Mouse (Mus musculus): Measurements from ENCODE around the gene D330045A20Rik. TPM values are rescaled to one million over a fixed set of nuclear protein-coding genes. Genes with fewer than 3 reads are reported as not detected.

Gene D330045A20Rik
- polyA plus RNA-seq, 1 experiment from 2014 or later: 0.97 TPM

DNA sequence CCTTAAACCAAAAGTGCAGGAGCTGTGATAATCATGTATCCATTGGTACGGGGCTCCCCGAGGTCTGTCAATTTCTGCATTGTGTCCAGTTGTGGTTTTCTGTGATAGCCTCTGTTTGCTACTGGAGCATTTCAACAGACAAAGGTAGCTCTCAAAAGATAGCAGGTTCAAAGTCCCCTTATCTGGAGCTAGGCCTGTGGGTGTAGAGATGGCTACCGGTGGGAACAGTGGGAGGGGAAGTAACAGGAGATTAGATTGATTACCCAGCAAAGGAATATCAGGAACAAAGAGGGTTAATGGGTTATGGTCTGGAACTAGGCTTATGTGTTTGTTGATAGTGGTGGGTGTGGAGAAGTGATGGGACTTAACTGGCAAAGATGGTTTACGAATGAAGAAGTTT, 46.8 kb downstream of the D330045A20Rik start:
- no peak overlapping the region for H3K9ac ChIP-seq
- no peak for ATAC-seq (ENCODE audit: insufficient number of reproducible peaks, insufficient read depth, low FRiP score, low TSS enrichment, low read depth)
- no peak overlapping the region for H3K4me2 ChIP-seq
- H3K27me3 ChIP-seq: 0 out of 2 replicates have a peak, but pooled peaks cover 3% of the 10 kb centered on the region
- H3K27ac ChIP-seq: no peak overlapping the region
- no peaks in the 10 kb centered on the region for H3K9me3 ChIP-seq
- WGBS: 89% methylated on average over 4 of the region's 4 CpGs
- H3K36me3 ChIP-seq: no peaks in the 10 kb centered on the region
- no peaks in the 10 kb centered on the region for H3K4me1 ChIP-seq
- no peak overlapping the region for H3K4me3 ChIP-seq

DNA sequence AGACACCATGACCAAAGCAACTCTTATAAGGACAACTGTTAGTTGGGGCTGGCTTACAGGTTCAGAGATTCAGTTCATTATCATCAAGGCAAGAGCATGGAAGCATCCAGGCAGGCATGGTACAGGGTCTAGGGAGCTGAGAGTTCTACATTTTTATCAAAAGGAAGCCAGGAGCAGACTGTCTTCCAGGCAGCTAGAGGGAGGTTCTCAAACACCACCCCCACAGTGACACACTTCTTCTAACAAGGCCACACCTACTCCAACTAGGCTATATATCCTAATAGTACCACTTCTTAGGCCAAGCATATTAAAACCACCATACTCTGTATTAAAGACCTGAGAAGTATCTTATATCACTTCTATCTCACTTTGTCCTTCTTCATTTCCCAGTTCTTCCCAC, 49.5 kb downstream of the D330045A20Rik start:
- Histone ChIP-seq H3K4me1 (no peaks in the 10 kb centered on the region), H3K4me2 (no peak overlapping the region), H3K27ac (no peak overlapping the region), H3K9ac (no peak overlapping the region), H3K4me3 (no peak overlapping the region), H3K36me3 (no peaks in the 10 kb centered on the region), H3K9me3 (no peaks in the 10 kb centered on the region), H3K27me3 (peaks cover 7% of the 10 kb centered on the region; the same call in 1 of the 2 replicates)
- ATAC-seq (ENCODE audit: insufficient number of reproducible peaks, insufficient read depth, low FRiP score, low TSS enrichment, low read depth): no peak

DNA sequence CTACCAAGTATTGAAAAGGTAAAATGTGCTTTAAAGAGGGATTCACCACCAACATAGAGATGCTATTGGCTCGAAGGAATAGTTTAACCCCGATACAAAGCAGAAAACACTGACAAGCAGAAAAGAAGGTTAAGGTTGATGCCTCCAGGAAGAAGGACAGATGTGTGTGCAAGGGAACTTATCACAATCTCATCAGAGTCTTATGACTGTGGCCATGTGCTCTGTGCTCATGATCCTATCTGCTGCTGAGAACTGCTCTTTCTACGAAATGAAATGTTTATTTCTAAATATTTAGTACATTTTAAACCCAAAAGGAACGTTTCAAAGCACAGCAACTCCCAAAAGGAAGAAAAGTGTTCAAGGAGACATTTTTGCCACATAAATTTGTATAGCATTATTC, 52.1 kb downstream of the D330045A20Rik start:
- no peak overlapping the region for H3K9ac ChIP-seq
- H3K4me2 ChIP-seq: no peak overlapping the region
- H3K9me3 ChIP-seq: no peaks in the 10 kb centered on the region
- no peak overlapping the region for H3K27ac ChIP-seq
- H3K4me1 ChIP-seq: no peaks in the 10 kb centered on the region
- ATAC-seq (ENCODE audit: insufficient number of reproducible peaks, insufficient read depth, low FRiP score, low TSS enrichment, low read depth): no peak
- no peaks in the 10 kb centered on the region for H3K36me3 ChIP-seq
- H3K27me3 ChIP-seq: peaks cover 7% of the 10 kb centered on the region
- 77% methylated on average over 4 of the region's 4 CpGs for WGBS
- no peak overlapping the region for H3K4me3 ChIP-seq

DNA sequence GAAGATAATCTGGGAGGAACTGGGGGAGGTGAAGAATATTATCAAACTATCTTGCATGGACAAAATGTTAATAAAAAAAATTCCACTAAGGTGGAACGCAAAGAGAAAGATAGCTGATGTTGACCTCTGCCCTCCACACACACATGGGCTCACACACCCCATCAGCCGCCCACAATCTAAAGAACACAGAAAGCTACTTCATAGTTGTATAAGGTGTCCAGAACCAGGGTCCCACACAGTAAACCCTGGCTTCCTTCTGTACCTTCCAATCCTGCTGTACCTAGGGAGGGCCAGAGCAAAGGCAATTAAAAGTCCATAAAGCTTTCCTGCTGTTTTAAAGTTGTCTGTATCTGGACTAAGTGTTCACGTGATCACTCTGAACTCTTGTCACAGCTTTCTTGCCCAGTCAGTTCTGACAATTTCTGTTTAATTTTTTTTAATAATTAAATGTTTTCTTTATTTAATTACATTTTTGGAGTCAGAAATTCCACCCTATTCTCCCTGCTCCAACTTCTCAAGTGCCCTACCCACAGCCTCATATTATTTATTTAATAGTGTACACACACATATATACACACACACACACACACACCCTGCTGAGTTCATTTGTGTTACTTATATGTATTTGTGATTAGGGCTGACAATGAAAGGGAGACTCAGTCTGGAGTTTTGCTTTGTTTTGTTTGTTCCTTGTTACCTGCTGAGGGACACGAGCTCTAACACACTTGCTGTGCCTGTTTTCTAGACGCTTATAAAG, 57.7 kb downstream of the D330045A20Rik start:
- no peak for ATAC-seq (ENCODE audit: insufficient number of reproducible peaks, insufficient read depth, low FRiP score, low TSS enrichment, low read depth)
- H3K27me3 ChIP-seq: peaks cover 7% of the 10 kb centered on the region
- no peaks in the 10 kb centered on the region for H3K4me1 ChIP-seq
- WGBS: 78% methylated on average over 5 of the region's 5 CpGs
- no peak overlapping the region for H3K4me2 ChIP-seq
- H3K4me3 ChIP-seq: no peak overlapping the region
- no peak overlapping the region for H3K9ac ChIP-seq
- H3K36me3 ChIP-seq: no peaks in the 10 kb centered on the region
- no peak overlapping the region for H3K27ac ChIP-seq
- no peaks in the 10 kb centered on the region for H3K9me3 ChIP-seq

DNA sequence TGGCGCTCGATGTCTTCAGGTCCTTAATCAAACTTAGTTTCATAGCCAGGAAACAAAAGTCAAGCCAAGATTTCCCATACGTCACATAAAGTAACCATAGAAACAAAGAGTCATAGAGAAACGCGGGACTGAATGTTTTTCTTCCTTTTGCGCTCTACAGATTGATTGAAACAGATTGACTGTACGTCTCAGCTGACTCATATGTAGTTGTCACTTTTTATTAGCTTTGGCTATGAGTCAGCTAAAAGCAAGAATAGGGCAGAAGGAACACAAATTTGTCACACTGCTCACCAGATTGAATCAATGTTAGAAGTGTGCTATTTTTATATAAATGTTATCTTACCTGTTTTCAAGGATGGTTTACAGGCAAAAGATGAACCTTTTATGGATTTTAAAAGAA, 63.6 kb downstream of the D330045A20Rik start:
- Histone ChIP-seq H3K27me3 (peaks cover 6% of the 10 kb centered on the region; the same call in 1 of the 2 replicates), H3K4me1 (no peaks in the 10 kb centered on the region)
- no peak for ATAC-seq (ENCODE audit: insufficient number of reproducible peaks, insufficient read depth, low FRiP score, low TSS enrichment, low read depth)

DNA sequence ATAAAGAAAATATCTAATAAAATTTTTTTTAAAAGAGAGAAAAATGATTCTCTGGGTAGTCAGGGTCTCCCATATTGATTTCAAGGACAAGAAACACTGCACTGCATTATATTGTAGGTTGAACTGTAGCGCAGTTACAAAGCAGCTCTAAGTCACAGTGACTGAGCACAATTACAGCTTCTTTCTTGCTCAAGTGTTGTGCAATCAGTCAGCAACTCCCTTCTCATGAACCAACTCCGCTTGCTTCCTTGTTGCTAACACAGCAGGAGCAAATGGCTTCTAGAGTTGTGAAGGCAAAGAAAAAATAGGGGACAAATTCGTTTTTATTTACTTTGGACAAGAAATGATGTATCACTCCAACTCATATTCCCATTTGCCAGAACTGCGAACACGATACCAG, 70.3 kb downstream of the D330045A20Rik start:
- Histone ChIP-seq H3K27me3 (peaks cover 14% of the 10 kb centered on the region), H3K4me1 (no peaks in the 10 kb centered on the region), H3K36me3 (no peaks in the 10 kb centered on the region), H3K9ac (no peak overlapping the region), H3K4me2 (no peak overlapping the region), H3K9me3 (no peaks in the 10 kb centered on the region), H3K4me3 (no peak overlapping the region), H3K27ac (no peak overlapping the region)
- WGBS: 76% methylated on average over 5 of the region's 5 CpGs
- ATAC-seq (ENCODE audit: insufficient number of reproducible peaks, insufficient read depth, low FRiP score, low TSS enrichment, low read depth): no peak

More for the DNA sequence above, 63.6 kb downstream of the D330045A20Rik start:
- Histone ChIP-seq H3K9me3 (no peaks in the 10 kb centered on the region), H3K36me3 (no peaks in the 10 kb centered on the region), H3K4me3 (no peak overlapping the region), H3K9ac (no peak overlapping the region), H3K4me2 (no peak overlapping the region), H3K27ac (no peak overlapping the region)
- 80% methylated on average over 7 of the region's 7 CpGs for WGBS

DNA sequence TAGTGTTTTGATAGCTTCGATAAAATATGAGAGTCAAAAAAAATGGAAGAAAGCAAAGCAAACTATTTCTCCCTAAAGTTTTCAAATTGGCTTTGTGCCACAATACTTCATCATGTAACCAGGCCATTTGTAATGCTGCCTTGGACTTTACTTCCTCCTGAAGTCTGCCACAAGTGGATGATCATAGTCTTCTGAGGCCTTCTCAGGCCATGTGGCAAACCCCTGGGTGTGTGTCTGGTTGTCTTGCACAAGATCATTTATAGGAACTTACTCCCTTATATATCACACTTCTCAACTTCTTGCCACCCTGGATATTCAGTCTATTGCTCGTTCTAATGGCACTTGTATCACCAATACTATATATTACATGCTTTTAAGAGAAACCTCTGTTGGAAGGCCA, 71.9 kb downstream of the D330045A20Rik start:
- Histone ChIP-seq H3K9ac (no peak overlapping the region), H3K27ac (no peak overlapping the region), H3K27me3 (peaks cover 9% of the 10 kb centered on the region), H3K36me3 (no peaks in the 10 kb centered on the region), H3K4me2 (no peak overlapping the region), H3K4me1 (no peaks in the 10 kb centered on the region), H3K9me3 (no peaks in the 10 kb centered on the region), H3K4me3 (no peak overlapping the region)
- no peak for ATAC-seq (ENCODE audit: insufficient number of reproducible peaks, insufficient read depth, low FRiP score, low TSS enrichment, low read depth)
- WGBS: 74% methylated on average over 2 of the region's 2 CpGs

DNA sequence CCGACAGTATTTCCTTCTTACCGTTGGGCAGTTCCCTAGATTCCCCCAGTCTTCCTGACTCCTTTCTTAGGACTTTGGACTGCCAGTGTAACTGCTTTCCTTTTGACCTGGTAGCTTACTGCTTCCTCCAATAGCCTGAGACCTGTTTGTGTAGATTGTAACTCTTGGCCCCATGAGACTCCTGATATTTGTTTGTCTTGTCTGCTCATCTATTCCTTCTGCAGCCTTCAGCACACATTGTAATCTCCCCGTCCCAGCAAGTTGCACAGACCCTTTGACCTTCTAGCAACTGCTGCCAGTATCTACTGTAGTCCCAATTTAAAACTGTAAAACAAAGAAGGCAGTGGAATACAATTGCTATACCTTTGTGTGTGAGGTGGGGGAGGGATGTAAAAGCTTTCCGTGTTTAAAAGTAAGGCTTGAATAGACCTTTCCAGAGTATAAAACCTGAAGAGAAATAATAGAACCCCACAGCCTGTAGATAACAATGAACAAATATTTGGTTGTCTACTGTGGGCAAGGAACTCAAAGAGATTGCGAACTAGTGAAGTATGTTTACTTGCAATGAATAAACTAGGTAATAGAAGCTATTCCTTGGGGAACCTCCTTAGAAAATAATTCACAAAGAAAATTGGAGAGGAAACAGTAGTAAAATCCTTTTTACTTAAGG, 82.2 kb downstream of the D330045A20Rik start:
- no peak overlapping the region for H3K27ac ChIP-seq
- WGBS: 75% methylated on average over 5 of the region's 5 CpGs
- no peak overlapping the region for H3K4me3 ChIP-seq
- H3K4me1 ChIP-seq: no peaks in the 10 kb centered on the region
- H3K9ac ChIP-seq: no peak overlapping the region
- ATAC-seq (ENCODE audit: insufficient number of reproducible peaks, insufficient read depth, low FRiP score, low TSS enrichment, low read depth): no peak
- H3K36me3 ChIP-seq: no peaks in the 10 kb centered on the region
- no peaks in the 10 kb centered on the region for H3K9me3 ChIP-seq
- peaks cover 17% of the 10 kb centered on the region for H3K27me3 ChIP-seq
- no peak overlapping the region for H3K4me2 ChIP-seq

DNA sequence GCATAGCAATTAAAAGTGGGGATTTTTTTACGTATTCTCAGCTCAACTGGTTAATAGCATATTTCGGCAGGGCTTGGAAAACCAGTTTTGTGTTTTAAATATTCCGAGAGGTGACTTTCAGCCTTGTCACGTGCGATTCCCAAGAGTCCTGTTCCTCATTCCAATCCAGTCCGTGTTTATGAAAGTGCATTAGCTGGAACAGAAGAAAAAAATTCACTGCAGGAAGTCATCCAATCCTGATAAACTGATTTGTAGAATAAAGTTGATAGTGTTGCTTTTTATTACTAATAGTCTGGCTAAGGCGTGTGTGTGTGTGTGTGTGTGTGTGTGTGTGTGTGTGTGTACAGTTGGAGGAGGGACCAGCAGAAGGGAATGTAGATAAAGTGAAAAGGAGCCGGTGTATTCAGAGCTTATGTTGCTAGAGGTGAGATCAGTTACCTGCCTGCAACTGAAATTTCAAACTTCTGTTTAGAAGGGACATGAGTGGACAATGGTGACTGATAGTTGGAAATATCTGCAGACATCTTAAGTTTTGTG, 82.8 kb downstream of the D330045A20Rik start, which contains the start of gene Rnf128:
Gene Rnf128 (plus strand): TSS at position 392 of the 537 bp plus-strand sequence.
- H3K9me3 ChIP-seq: no peaks in the 10 kb centered on the region
- no peaks in the 10 kb centered on the region for H3K36me3 ChIP-seq
- ATAC-seq (ENCODE audit: insufficient number of reproducible peaks, insufficient read depth, low FRiP score, low TSS enrichment, low read depth): no peak
- H3K4me2 ChIP-seq: no peak within 1 kb of the TSS
- H3K9ac ChIP-seq: no peak within 1 kb of the TSS
- H3K4me3 ChIP-seq: no peak within 1 kb of the TSS
- H3K4me1 ChIP-seq: no peaks in the 10 kb centered on the region
- H3K27me3 ChIP-seq: peaks cover 17% of the 10 kb centered on the region
- H3K27ac ChIP-seq: no peak within 1 kb of the TSS
- 74% methylated on average over 8 of the region's 8 CpGs for WGBS

DNA sequence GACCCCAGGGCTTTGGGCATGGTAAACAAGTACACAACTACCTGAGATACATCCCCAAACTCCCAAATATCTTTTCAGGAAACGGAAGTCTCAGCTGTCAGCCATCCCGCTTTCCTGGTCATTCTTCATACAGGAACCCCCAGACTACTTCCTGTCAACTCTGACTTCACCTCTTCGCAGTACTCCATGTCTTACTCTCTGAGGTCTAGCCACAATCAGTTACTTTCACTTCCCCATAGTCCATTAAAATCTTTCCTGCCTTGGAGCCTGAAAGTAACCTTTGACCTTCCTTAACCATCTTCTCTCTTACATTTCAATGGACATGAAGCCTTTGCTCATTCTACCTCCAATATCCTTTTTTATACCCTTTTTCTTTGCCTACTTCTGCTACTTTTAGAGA, 89.9 kb downstream of the D330045A20Rik start:
- H3K36me3 ChIP-seq: no peaks in the 10 kb centered on the region
- WGBS: 87% methylated on average over 3 of the region's 3 CpGs
- H3K4me3 ChIP-seq: no peak overlapping the region
- H3K27ac ChIP-seq: no peak overlapping the region
- no peaks in the 10 kb centered on the region for H3K4me1 ChIP-seq
- H3K4me2 ChIP-seq: no peak overlapping the region
- ATAC-seq (ENCODE audit: insufficient number of reproducible peaks, insufficient read depth, low FRiP score, low TSS enrichment, low read depth): no peak
- H3K27me3 ChIP-seq: peaks cover 14% of the 10 kb centered on the region
- no peaks in the 10 kb centered on the region for H3K9me3 ChIP-seq
- no peak overlapping the region for H3K9ac ChIP-seq

DNA sequence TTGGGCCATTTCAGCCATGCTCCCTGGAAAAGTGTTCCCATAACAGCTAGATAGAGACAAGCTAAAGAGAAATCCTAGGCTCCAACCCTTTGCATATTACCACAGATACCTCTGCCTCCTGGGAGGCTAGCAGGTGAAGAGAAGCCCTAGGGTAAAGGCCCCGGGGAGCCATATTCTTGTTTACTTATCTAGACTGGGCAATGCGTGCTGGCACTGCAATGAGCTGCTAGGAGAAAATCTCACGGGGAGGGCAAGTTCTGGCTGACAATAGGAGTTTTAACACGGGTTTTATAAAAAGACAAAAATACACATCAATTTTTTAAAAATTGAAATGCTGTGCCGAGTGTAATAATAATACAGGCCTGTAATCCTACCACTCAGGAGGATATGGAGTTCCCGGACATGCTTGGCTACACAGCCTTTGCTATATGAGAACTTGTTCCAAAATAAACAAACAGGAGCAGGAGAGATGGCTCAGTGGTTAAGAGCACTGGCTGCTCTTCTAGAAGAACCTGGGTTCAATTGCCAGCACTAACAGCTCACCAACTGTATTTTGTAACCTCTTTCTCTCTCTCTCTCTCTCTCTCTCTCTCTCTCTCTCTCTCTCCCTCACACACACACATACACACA, 98.6 kb downstream of the D330045A20Rik start:
- Histone ChIP-seq H3K27ac (no peak overlapping the region), H3K9me3 (no peaks in the 10 kb centered on the region), H3K27me3 (peaks cover 2% of the 10 kb centered on the region; the same call in 1 of the 2 replicates), H3K36me3 (no peaks in the 10 kb centered on the region), H3K4me1 (no peaks in the 10 kb centered on the region), H3K9ac (no peak overlapping the region), H3K4me2 (no peak overlapping the region), H3K4me3 (no peak overlapping the region)
- 67% methylated on average over 6 of the region's 6 CpGs for WGBS
- no peak for ATAC-seq (ENCODE audit: insufficient number of reproducible peaks, insufficient read depth, low FRiP score, low TSS enrichment, low read depth)

Measured in embryonic facial prominence, embryonic 13.5 days (tissue).